Mouse (Mus musculus) layer of hippocampus, adult 9-11 months (tissue): ENCODE measurements at regions not wholly inside any gene's neighbourhood (a gene's known extent, or its start where the extent isn't known, plus 50 kb on each side); places are given as distances from the start of the nearest gene placed in this dataset.

Source experiments
- DNase-seq: peaks from one replicate; pipeline ENCODE4 v3.0.0; 2022

- DNase-seq = peak; percentile 36
Observed at GRCm38 (mm10) chr15:84616880-84617279, 52.5 kb upstream of the Prr5 start.

DNA sequence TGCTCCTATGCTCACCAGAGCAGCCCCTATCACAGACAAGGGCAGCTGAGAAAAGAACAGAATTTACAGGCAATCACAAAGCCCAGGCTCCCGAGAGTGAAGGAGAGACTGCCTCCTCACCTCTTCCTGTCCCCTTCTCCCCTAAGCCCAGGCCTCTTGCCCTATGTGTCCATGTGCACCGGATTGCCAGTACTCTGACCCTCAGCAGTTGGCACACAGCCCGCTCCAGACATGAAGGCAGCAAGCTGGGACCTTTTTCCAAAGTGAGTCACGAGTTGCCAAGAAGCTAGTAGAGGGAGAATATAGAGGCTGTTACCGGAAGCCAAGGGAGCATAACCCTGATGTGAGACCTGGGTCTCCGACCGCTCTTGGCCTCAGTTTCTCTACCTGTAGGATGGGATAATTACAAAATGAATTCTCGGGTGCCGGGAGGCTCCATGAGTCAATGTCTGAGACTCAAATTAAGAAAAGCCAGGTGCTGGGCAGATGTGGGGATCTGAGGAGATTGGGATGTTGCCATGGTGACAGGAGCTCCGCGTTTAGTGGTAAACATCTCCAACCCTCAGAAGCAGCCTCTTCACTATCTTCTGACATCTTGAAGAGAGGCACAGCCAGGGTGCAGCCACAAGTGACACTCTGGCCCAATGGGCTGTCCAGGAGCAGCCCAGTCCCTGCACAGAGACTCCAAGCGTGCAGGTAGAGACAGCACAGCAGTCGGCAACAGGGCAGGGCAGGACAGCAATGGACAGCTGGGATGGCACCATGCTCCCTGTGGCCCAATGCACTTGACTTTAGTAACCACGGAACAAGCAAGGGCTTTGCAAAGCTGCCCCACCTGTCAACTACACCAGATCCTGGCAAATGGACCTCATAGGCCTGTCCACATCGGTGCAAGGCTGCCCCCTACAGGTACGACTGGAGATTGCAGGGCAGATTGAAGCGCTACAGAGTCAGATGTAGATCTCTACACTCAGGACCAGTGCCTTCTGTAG lies 55.6 kb upstream of the Prr5 start:
- peak; percentile 88 for DNase-seq

- no peak for DNase-seq
Observed at GRCm38 (mm10) chr15:84612961-84613360, 55.3 kb upstream of the Rtl6 start.

DNA sequence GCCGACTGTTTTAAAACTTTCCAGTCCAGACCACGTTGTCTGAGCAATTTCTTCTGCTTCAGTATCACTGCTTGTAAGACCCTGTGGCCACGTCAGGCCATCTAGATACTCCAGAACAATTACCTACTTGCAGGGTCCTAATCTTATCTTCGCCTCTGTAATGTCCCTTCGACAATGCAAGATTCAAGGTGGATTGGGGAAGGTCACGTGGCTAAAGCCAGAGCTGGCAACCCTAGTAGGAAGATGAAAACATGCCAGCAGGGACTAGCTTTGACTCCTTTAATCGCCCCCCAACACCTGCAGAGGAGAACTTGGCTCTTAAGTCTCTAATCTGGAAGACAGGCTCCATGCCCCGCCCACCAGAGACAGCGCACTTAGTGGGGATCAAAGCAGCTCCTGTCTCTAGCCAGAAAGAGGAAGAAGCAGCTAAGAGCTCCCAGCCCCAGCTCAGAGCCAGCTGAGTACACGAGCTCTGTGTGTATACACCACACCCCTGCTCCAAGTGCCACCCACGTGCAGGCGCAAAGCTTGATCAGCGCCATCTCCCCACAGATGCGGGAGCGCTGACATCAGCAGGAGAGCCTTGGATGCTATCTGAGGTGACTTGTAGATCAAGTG lies 52.3 kb upstream of the Rtl6 start:
- peak; percentile 58 for DNase-seq

DNA sequence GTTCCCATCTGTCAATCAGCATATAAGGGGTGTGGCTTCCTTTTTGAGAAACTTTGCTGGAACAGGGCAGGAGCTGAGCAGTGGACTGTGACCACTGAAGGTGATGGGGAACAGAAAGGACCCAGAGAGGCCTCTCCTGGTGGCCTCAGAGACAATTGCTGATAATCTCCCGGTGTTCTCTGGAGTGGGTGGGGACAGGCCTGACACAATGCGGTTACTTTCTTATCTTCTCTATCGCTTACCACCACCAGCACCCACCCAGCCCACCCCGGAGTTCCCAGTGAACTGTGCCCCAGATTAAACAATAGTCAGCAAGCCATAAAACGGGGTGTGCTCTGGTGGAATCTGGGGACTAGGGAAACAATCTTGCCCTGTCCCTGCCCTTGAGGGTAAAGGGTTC lies 51.4 kb upstream of the Rtl6 start:
- no peak for DNase-seq
